Mouse (Mus musculus) MEL (cell line): ENCODE results near the gene Scg5. TPM values are rescaled to one million over a fixed set of nuclear protein-coding genes. Genes with fewer than 3 reads are reported as not detected.

ENCODE experiments used
- DNase-seq: peaks from one replicate; pipeline ENCODE4 v3.0.0; 2011; ENCODE audit warnings: low read depth, low spot score
- H3K27ac ChIP-seq: 2 replicates; pipeline ENCODE4 v1.5.1; 2012; ENCODE audit warnings: low read depth, mild to moderate bottlenecking, control low read depth, low read length, moderate library complexity; ENCODE audit not compliant: control insufficient read depth
- H3K27me3 ChIP-seq, 2 experiments: fragments of 150-350 bp in 1 of 2; sonication (generic) in 1 of 2; 2 replicates each; pipeline ENCODE4 v1.6.1; 2012; ENCODE audit warnings: low read length in 2 of 2, mild to moderate bottlenecking in 2 of 2, improper control_type of control experiment in 1 of 2, moderate library complexity in 1 of 2; ENCODE audit not compliant: insufficient read depth in 2 of 2, control insufficient read depth in 1 of 2
- H3K36me3 ChIP-seq, 2 experiments: 2 replicates each; pipeline ENCODE4 v1.6.1; 2012 to 2014; ENCODE audit warnings: low read length in 2 of 2, improper control_type of control experiment in 1 of 2, inconsistent platforms in 1 of 2, mild to moderate bottlenecking in 1 of 2; ENCODE audit not compliant: insufficient read depth in 2 of 2, control insufficient read depth in 1 of 2
- H3K4me1 ChIP-seq, 2 experiments: fragments of 150-350 bp in 1 of 2; sonication (generic) in 1 of 2; 2 replicates each; pipeline ENCODE4 v1.6.1; 2012; ENCODE audit warnings: low read length in 2 of 2, improper control_type of control experiment in 1 of 2, mild to moderate bottlenecking in 1 of 2; ENCODE audit not compliant: insufficient read depth in 2 of 2, control insufficient read depth in 1 of 2
- H3K4me3 ChIP-seq, 2 experiments: fragments of 150-350 bp in 1 of 2; sonication (generic) in 1 of 2; 2 replicates each; pipeline ENCODE4 v1.5.1; 2012; ENCODE audit warnings: low read depth in 2 of 2, low read length in 2 of 2, mild to moderate bottlenecking in 2 of 2, moderate library complexity in 2 of 2, control low read depth in 1 of 2, improper control_type of control experiment in 1 of 2; ENCODE audit not compliant: control insufficient read depth in 1 of 2, insufficient read depth in 1 of 2
- H3K79me2 ChIP-seq: 2 replicates; pipeline ENCODE4 v1.6.1; 2012; ENCODE audit warnings: mild to moderate bottlenecking, low read length, moderate library complexity; ENCODE audit not compliant: control insufficient read depth, poor library complexity, insufficient read depth
- H3K9ac ChIP-seq: 2 replicates; pipeline ENCODE4 v1.6.1; 2012; ENCODE audit warnings: low read depth, mild to moderate bottlenecking, control low read depth, low read length, moderate library complexity; ENCODE audit not compliant: control insufficient read depth, poor library complexity, severe bottlenecking
- H3K9me3 ChIP-seq: fragments of 150-350 bp; sonication (generic); replicated peaks from 2 replicates; pipeline ENCODE4 v1.6.1; 2012; ENCODE audit warnings: mild to moderate bottlenecking, low read length, improper control_type of control experiment, moderate library complexity; ENCODE audit not compliant: insufficient read depth
- BHLHE40 ChIP-seq: IDR thresholded peaks from 2 replicates; pipeline ENCODE4 v1.6.1; 2012; ENCODE audit warnings: low read depth, mild to moderate bottlenecking, inconsistent platforms, low read length, improper control_type of control experiment, borderline replicate concordance
- CHD1 ChIP-seq: IDR thresholded peaks from 2 replicates; pipeline ENCODE4 v1.6.1; 2012; ENCODE audit warnings: low read depth, mild to moderate bottlenecking, inconsistent platforms, low read length, improper control_type of control experiment
- CTCF ChIP-seq, 3 experiments: IDR thresholded peaks in 2 of 3; conservative IDR thresholded peaks in 1 of 3; 2 replicates each; pipeline ENCODE4 v1.5.1; 2011 to 2012; ENCODE audit warnings: low read length in 3 of 3, low read depth in 2 of 3, mild to moderate bottlenecking in 2 of 3, improper control_type of control experiment in 1 of 3, inconsistent platforms in 1 of 3, mixed read lengths in 1 of 3, moderate library complexity in 1 of 3; ENCODE audit not compliant: control insufficient read depth in 1 of 3, insufficient read depth in 1 of 3, poor library complexity in 1 of 3, severe bottlenecking in 1 of 3
- E2F4 ChIP-seq: IDR thresholded peaks from 2 replicates; pipeline ENCODE4 v1.6.1; 2011; ENCODE audit warnings: low read depth, low read length, improper control_type of control experiment, borderline replicate concordance
- EP300 ChIP-seq, 2 experiments: IDR thresholded peaks; 2 replicates each; pipeline ENCODE4 v1.6.1; 2011; ENCODE audit warnings: improper control_type of control experiment in 2 of 2, low read length in 2 of 2, low read depth in 1 of 2, mild to moderate bottlenecking in 1 of 2
- ETS1 ChIP-seq: IDR thresholded peaks from 2 replicates; pipeline ENCODE4 v1.6.1; 2012; ENCODE audit warnings: low read depth, mild to moderate bottlenecking, inconsistent platforms, low read length, improper control_type of control experiment, moderate library complexity
- GABPA ChIP-seq: IDR thresholded peaks from 2 replicates; pipeline ENCODE4 v1.6.1; 2012; ENCODE audit warnings: low read depth, mild to moderate bottlenecking, inconsistent platforms, low read length, improper control_type of control experiment, moderate library complexity
- HCFC1 ChIP-seq: IDR thresholded peaks from 2 replicates; pipeline ENCODE4 v1.6.1; 2012; ENCODE audit warnings: low read depth, mild to moderate bottlenecking, inconsistent platforms, low read length, improper control_type of control experiment, moderate library complexity
- JUND ChIP-seq: IDR thresholded peaks from 2 replicates; pipeline ENCODE4 v1.6.1; 2011; ENCODE audit warnings: low read depth, mild to moderate bottlenecking, improper control_type of control experiment, low read length
- MAFK ChIP-seq: IDR thresholded peaks from 2 replicates; pipeline ENCODE4 v1.6.1; 2011; ENCODE audit warnings: low read depth, mild to moderate bottlenecking, low read length, improper control_type of control experiment, borderline replicate concordance
- MAX ChIP-seq: IDR thresholded peaks from 2 replicates; pipeline ENCODE4 v1.6.1; 2011; ENCODE audit warnings: low read length, improper control_type of control experiment
- MAZ ChIP-seq: IDR thresholded peaks from 2 replicates; pipeline ENCODE4 v1.6.1; 2012; ENCODE audit warnings: low read depth, mild to moderate bottlenecking, inconsistent platforms, low read length, improper control_type of control experiment
- MEF2A ChIP-seq: IDR thresholded peaks from 2 replicates; pipeline ENCODE4 v1.6.1; 2014; ENCODE audit warnings: low read depth, mild to moderate bottlenecking, inconsistent platforms, low read length, improper control_type of control experiment; ENCODE audit not compliant: poor library complexity, insufficient replicate concordance, severe bottlenecking; ENCODE audit errors: extremely low read depth
- MXI1 ChIP-seq: IDR thresholded peaks from 2 replicates; pipeline ENCODE4 v1.6.1; 2011; ENCODE audit warnings: mild to moderate bottlenecking, low read depth, low read length, improper control_type of control experiment
- MYB ChIP-seq: IDR thresholded peaks from 2 replicates; pipeline ENCODE4 v1.6.1; 2011; ENCODE audit warnings: mild to moderate bottlenecking, low read depth, low read length, improper control_type of control experiment
- NELFE ChIP-seq: IDR thresholded peaks from 2 replicates; pipeline ENCODE4 v1.6.1; 2011; ENCODE audit warnings: low read depth, low read length, improper control_type of control experiment
- POLR2AphosphoS2 ChIP-seq: IDR thresholded peaks from 2 replicates; pipeline ENCODE4 v1.6.1; 2011; ENCODE audit warnings: low read length, improper control_type of control experiment
- POLR2AphosphoS5 ChIP-seq: IDR thresholded peaks from 2 replicates; pipeline ENCODE4 v1.6.1; 2012; ENCODE audit warnings: low read depth, borderline replicate concordance, mild to moderate bottlenecking, inconsistent platforms, low read length, moderate library complexity, mixed read lengths
- RAD21 ChIP-seq: IDR thresholded peaks from 2 replicates; pipeline ENCODE4 v1.6.1; 2011; ENCODE audit warnings: mild to moderate bottlenecking, low read depth, low read length, improper control_type of control experiment
- RCOR1 ChIP-seq: IDR thresholded peaks from 2 replicates; pipeline ENCODE4 v1.6.1; 2012; ENCODE audit warnings: low read depth, mild to moderate bottlenecking, inconsistent platforms, low read length, improper control_type of control experiment
- SMC3 ChIP-seq: IDR thresholded peaks from 2 replicates; pipeline ENCODE4 v1.6.1; 2011; ENCODE audit warnings: low read depth, low read length, improper control_type of control experiment
- TAL1 ChIP-seq: IDR thresholded peaks from 2 replicates; pipeline ENCODE4 v1.6.1; 2012; ENCODE audit warnings: mild to moderate bottlenecking, inconsistent platforms, low read length, moderate library complexity, mixed read lengths
- TCF12 ChIP-seq: IDR thresholded peaks from 2 replicates; pipeline ENCODE4 v1.6.1; 2014; ENCODE audit warnings: low read depth, mild to moderate bottlenecking, inconsistent platforms, low read length, improper control_type of control experiment, moderate library complexity
- USF1 ChIP-seq: IDR thresholded peaks from 2 replicates; pipeline ENCODE4 v1.6.1; 2014; ENCODE audit warnings: low read depth, mild to moderate bottlenecking, inconsistent platforms, low read length, improper control_type of control experiment, moderate library complexity
- USF2 ChIP-seq, 2 experiments: IDR thresholded peaks; 2 replicates each; pipeline ENCODE4 v1.6.1; 2011 to 2012; ENCODE audit warnings: improper control_type of control experiment in 2 of 2, low read length in 2 of 2, borderline replicate concordance in 1 of 2, inconsistent platforms in 1 of 2, low read depth in 1 of 2, mild to moderate bottlenecking in 1 of 2; ENCODE audit not compliant: insufficient read depth in 1 of 2
- ZC3H11A ChIP-seq: IDR thresholded peaks from 2 replicates; pipeline ENCODE4 v1.6.1; 2012; ENCODE audit warnings: low read depth, mild to moderate bottlenecking, inconsistent platforms, low read length, improper control_type of control experiment
- ZKSCAN1 ChIP-seq: IDR thresholded peaks from 2 replicates; pipeline ENCODE4 v1.6.1; 2012; ENCODE audit warnings: low read depth, mild to moderate bottlenecking, inconsistent platforms, low read length, improper control_type of control experiment, moderate library complexity
- ZNF384 ChIP-seq: IDR thresholded peaks from 2 replicates; pipeline ENCODE4 v1.6.1; 2012; ENCODE audit warnings: low read depth, mild to moderate bottlenecking, inconsistent platforms, low read length, improper control_type of control experiment
- polyA plus RNA-seq, 2 experiments: library from polyadenylated mRNA; stranded (reverse) in 1 of 2; unstranded in 1 of 2; fragments of >175 nt in 1 of 2; fragments of >200 nt in 1 of 2; gene quantifications; 2 replicates each; pipeline versions ENCODE4 v1.2.1 to v1.2.4; 2012; ENCODE audit warnings: low replicate concordance in 2 of 2, low read depth in 1 of 2; ENCODE audit not compliant: insufficient read length in 2 of 2, insufficient read depth in 1 of 2, missing spikeins in 1 of 2
- total RNA-seq: library from RNA; depleted of rRNA; stranded (reverse); fragments of 300-350 nt; gene quantifications from 2 replicates; pipeline ENCODE4 v1.2.3, GENCODE M21; 2012

The Scg5 gene
- total and polyA plus RNA-seq, 3 experiments, result 0.17 to 0.31 TPM; not detected in 1

GRCm38 (mm10) chr2:113849141-113849540 is 20.2 kb upstream of the Scg5 start:
- Histone ChIP-seq H3K36me3 (peaks cover 0 to 14% of the 10 kb centered on the region in 2 experiments; a peak in 3 of 4 replicates), H3K9ac (peak overlapping the region; percentile 71), H3K9me3 (no peaks in the 10 kb centered on the region), H3K27ac (peak overlapping the region; percentile 20; the same call in 1 of the 2 replicates), H3K27me3 (no peaks in the 10 kb centered on the region), H3K4me3 (peak overlapping the region; percentile 85 to 87), H3K4me1 (peaks cover 2 to 9% of the 10 kb centered on the region in 2 experiments), H3K79me2 (peaks cover 36% of the 10 kb centered on the region)
- TF ChIP-seq EP300 (IDR thresholded peaks at IDR 0.05; ENCODE audit: low read depth in 1 of 2, low read length in 2 of 2) (no peak), CTCF (IDR thresholded peaks at IDR 0.05 in 2 of 3, conservative IDR thresholded peaks at IDR 0.05 in 1 of 3; ENCODE audit: control insufficient read depth in 1 of 3, insufficient read depth in 1 of 3, low read depth in 2 of 3, low read length in 3 of 3, poor library complexity in 1 of 3, severe bottlenecking in 1 of 3) (no peak), BHLHE40 (no peak), MEF2A (no peak), RAD21 (no peak), E2F4 (no peak), ZKSCAN1 (no peak), MYB (no peak), JUND (no peak), ZC3H11A (no peak), TCF12 (no peak), TAL1 (no peak), MAX (no peak), USF1 (no peak), SMC3 (no peak), POLR2AphosphoS5 (no peak), POLR2AphosphoS2 (no peak), HCFC1 (no peak)
- no peak for DNase-seq

GRCm38 (mm10) chr2:113848245-113849121 is 19.6 kb upstream of the Scg5 start, which contains the start of gene Arhgap11a:
Arhgap11a (minus strand) TSS chr2:113848661.
- Histone ChIP-seq H3K4me1 (peaks cover 2 to 9% of the 10 kb centered on the region in 2 experiments), H3K9ac (peak within 1 kb of the TSS; percentile 86), H3K4me3 (peak within 1 kb of the TSS; percentile 85 to 87), H3K79me2 (peaks cover 36% of the 10 kb centered on the region), H3K9me3 (no peaks in the 10 kb centered on the region), H3K27me3 (no peaks in the 10 kb centered on the region), H3K27ac (peak within 1 kb of the TSS; percentile 92), H3K36me3 (peaks cover 0 to 14% of the 10 kb centered on the region in 2 experiments; a peak in 3 of 4 replicates)
- peak; percentile 97 for DNase-seq
- TF ChIP-seq MYB (peak; percentile 77), MAX (peak; percentile 99), NELFE (peak; percentile 67), BHLHE40 (0 out of 2 replicates have a peak, but pooled peaks have one; percentile 47), ETS1 (peak; percentile 72; the same call in 1 of the 2 replicates), MXI1 (peak; percentile 72), HCFC1 (peak; percentile 91), CHD1 (peak; percentile 96), ZNF384 (no peak), EP300 (IDR thresholded peaks at IDR 0.05; ENCODE audit: low read depth in 1 of 2, low read length in 2 of 2) (peak in 1 of 2 experiments; percentile 43; a peak in 1 of 4 replicates), SMC3 (no peak), RAD21 (no peak), GABPA (no peak), MAZ (0 out of 2 replicates have a peak, but pooled peaks have one; percentile 66), USF2 (IDR thresholded peaks at IDR 0.05; ENCODE audit: borderline replicate concordance in 1 of 2, insufficient read depth in 1 of 2, low read depth in 1 of 2, low read length in 2 of 2) (no peak), POLR2AphosphoS2 (peak; percentile 57; the same call in 1 of the 2 replicates), RCOR1 (no peak), MAFK (no peak)
